Mouse (Mus musculus) embryonic fibroblast, embryonic 13.5 days (primary cell): ENCODE results near the gene Rusc1. TPM values are rescaled to one million over a fixed set of nuclear protein-coding genes. Genes with fewer than 3 reads are reported as not detected.

Experiments used
- H3K27ac ChIP-seq: 2 replicates; pipeline ENCODE4 v1.5.1; 2012; ENCODE audit warnings: low read length, control low read depth, inconsistent platforms; ENCODE audit not compliant: insufficient read depth
- H3K4me1 ChIP-seq: 2 replicates; pipeline ENCODE4 v1.6.1; 2011; ENCODE audit warnings: low read length; ENCODE audit not compliant: control insufficient read depth, insufficient read depth
- H3K4me3 ChIP-seq: 2 replicates; pipeline ENCODE4 v1.5.1; 2011; ENCODE audit warnings: mild to moderate bottlenecking, control low read depth, low read length; ENCODE audit not compliant: insufficient read depth
- CTCF ChIP-seq: IDR thresholded peaks from 2 replicates; pipeline ENCODE4 v1.5.1; 2011; ENCODE audit warnings: mild to moderate bottlenecking, control low read depth, low read length, moderate library complexity, borderline replicate concordance; ENCODE audit not compliant: insufficient read depth
- POLR2A ChIP-seq: IDR thresholded peaks from 2 replicates; pipeline ENCODE4 v1.6.1; 2011; ENCODE audit warnings: low read depth, mild to moderate bottlenecking, control low read depth, low read length, moderate library complexity
- polyA plus RNA-seq: library from polyadenylated mRNA; stranded (reverse); fragments of >200 nt; gene quantifications from 2 replicates; pipeline ENCODE4 v1.2.4, GENCODE M21; 2011; ENCODE audit warnings: low read depth; ENCODE audit not compliant: missing spikeins, insufficient read length

Gene Rusc1
- polyA plus RNA-seq, 1 experiment, result 17.8 TPM

DNA sequence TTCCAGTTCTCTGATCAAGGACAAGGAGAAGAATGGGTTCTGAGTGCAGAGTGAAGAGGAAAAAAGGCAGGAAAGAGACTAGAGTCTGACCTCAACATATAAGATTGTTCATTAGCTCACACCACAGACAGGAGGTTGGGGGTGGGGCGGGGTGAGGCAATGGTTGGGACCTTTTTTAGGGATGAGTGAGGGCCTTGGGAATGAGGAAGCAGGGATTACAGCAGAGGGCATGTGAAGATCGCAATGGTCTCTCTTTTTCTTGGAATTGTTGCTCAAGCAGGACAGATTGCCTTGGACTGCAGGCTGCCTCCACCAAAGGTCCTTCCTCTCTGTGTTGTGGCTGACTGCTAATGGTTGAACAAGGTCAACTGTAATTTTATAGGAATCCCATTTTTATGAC is 30.2 kb upstream of the Rusc1 start:
- Histone ChIP-seq H3K4me3 (no peak overlapping the region), H3K4me1 (peaks cover 9% of the 10 kb centered on the region; the same call in 1 of the 2 replicates), H3K27ac (peak overlapping the region; percentile 34; the same call in 1 of the 2 replicates)
- TF ChIP-seq POLR2A, result no peak
- TF ChIP-seq CTCF, result no peak

DNA sequence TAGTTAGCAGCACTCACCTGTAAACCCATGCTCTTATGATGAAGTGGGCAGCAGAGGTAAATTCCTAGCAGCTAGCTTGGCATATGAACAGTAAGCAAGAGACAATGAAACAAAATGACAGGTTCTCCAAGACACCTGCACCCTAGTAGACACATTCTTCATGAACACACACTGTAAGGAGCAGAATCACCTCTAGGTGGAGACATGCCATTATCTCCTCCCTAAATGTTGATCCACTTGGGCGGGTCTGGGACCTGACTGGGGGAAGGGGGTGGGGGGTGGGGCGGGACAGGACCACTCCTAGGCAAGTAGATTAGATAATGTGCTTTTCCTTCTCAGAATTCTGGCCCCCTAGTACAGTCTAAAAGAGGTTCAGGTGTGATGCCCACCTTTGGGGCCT is 22.4 kb upstream of the Rusc1 start:
- Histone ChIP-seq H3K4me3 (no peak overlapping the region), H3K27ac (no peak overlapping the region), H3K4me1 (no peaks in the 10 kb centered on the region)
- TF ChIP-seq POLR2A (no peak), CTCF (no peak)

GRCm38 (mm10) chr3:89113058-89113457 is 19.9 kb upstream of the Rusc1 start:
- TF ChIP-seq CTCF (no peak), POLR2A (no peak)

DNA sequence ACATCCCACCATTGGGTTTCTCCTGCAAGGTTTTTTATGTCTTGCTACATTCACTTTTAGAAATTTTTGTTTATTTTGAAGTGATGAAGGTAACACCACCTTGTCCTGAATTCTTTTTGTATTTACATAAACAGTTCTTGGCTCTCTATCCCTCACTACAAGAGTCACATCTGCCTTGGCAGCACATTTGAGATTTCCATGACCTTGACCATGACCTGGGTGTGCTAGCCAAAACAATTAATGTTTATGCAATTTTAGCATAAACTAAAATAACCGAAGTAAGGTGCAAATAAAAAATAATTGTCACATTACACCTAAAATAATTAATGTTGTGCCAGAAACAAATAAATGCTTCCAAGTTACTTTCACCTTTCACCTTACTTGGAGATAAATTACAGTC is 15.0 kb upstream of the Rusc1 start:
- TF ChIP-seq POLR2A (no peak), CTCF (no peak)
- Histone ChIP-seq H3K27ac (no peak overlapping the region), H3K4me3 (no peak overlapping the region), H3K4me1 (no peaks in the 10 kb centered on the region)

More at GRCm38 (mm10) chr3:89113058-89113457, 19.9 kb upstream of the Rusc1 start:
- H3K27ac ChIP-seq, result no peak overlapping the region
- H3K4me1 ChIP-seq, result no peaks in the 10 kb centered on the region
- H3K4me3 ChIP-seq, result no peak overlapping the region

DNA sequence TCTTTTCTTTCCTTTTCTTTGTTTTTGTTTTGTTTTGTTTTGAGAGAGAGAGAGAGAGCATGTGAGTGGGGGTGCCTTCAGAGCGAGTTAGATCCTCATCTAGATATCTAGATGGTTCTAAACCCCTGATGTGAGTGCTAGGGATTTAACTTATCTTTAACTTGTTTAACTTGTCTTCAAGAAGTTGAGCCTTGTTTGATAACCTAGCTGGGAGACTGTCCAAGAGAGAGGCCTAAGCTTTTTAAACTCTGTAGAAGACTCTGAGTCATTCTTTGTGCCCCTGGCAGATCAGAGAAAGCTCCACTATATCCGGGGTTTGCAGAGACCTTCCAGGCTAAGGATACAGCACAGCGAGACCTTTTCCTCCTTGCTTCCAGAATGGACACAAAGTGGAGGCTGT is 14.4 kb upstream of the Rusc1 start:
- Histone ChIP-seq H3K27ac (no peak overlapping the region), H3K4me1 (no peaks in the 10 kb centered on the region), H3K4me3 (no peak overlapping the region)
- no peak for TF ChIP-seq CTCF
- TF ChIP-seq POLR2A, result no peak

DNA sequence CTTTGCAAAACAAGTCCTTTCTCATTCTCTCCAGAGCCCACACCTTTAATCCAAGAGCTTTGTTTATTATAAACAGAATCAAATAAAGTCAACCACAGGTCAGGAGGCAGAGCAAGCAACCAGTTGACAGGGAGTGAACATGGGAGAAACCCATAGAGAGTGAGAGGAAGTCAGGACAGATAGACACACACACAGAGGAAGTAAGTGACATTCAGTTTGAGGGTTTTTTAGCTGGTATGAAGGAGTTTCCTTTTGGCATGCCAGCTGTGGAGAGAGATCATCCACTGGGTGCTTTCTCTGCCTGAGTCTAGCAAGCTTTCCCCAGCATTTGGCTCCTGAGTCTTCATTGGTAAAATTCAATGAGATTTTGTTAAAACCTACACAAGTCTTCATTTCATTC is 13.8 kb upstream of the Rusc1 start:
- Histone ChIP-seq H3K27ac (no peak overlapping the region), H3K4me3 (no peak overlapping the region), H3K4me1 (no peaks in the 10 kb centered on the region)
- no peak for TF ChIP-seq POLR2A

DNA sequence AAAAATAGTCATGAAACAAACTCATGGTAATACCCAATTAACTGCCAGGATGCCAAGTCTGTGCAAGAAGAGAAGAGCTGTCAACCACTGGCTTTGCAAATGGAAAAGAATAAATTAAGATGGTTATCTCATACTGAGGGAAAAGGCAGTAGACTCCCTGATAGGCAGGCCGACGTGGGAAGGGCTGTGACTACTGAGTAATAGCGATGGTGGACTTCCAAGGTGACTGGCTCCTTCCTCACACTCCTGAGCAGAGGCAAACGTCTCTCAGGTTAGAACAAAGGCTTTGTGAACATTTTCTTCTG is 10.1 kb upstream of the Rusc1 start:
- H3K27ac ChIP-seq, result no peak overlapping the region
- TF ChIP-seq CTCF (no peak), POLR2A (no peak)
- no peak overlapping the region for H3K4me3 ChIP-seq
- 0 out of 2 replicates have a peak, but pooled peaks cover 2% of the 10 kb centered on the region for H3K4me1 ChIP-seq

DNA sequence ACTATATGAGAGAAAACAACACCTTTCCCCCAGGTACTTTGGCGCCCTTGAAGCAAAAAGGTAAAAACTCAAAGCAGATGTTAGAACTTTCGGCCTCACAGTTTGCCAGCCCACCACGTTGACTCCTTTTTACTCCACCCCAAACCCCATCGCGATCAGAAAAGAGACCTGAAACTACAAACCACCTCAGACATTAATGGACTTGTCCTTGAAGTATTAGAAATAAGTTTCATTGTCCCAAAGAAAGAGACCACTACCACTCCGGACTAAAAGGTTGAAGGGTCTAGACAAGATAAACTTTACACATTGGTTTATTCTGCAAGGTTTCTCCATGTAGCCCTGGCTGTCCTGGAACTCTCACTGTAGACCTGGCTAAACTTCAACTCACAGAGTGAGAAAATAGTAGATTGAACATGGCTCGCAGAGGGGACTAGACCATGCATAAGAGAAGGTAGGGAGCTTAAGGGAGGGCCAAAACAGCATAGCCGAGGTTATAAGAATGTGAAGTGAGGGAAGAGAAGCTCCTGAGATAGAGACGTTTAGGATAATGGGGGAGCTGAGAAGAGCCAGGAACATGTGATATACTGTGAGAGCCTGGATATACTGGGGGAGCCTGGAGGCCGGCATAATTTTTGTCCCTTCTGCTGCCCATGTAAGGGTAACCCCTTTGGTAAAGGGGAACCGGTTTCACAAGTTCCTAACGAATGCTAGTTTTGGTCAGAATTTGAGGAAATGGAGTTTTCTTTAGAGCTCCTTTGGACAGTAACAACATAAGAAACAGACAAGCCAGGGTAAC is 9.6 kb upstream of the Rusc1 start:
- 0 out of 2 replicates have a peak, but pooled peaks cover 4% of the 10 kb centered on the region for H3K4me1 ChIP-seq
- TF ChIP-seq CTCF (no peak), POLR2A (no peak)
- no peak overlapping the region for H3K4me3 ChIP-seq
- peak overlapping the region; percentile 74 for H3K27ac ChIP-seq

GRCm38 (mm10) chr3:89101812-89102494 is 8.8 kb upstream of the Rusc1 start, which contains the start of gene Fdps:
TSS of gene Fdps (minus strand) at chr3:89101959.
- peak within 1 kb of the TSS; percentile 74 for H3K27ac ChIP-seq

GRCm38 (mm10) chr3:89101459-89101811 is 8.3 kb upstream of the Rusc1 start:
- TF ChIP-seq CTCF (no peak), POLR2A (no peak)
- peak overlapping the region; percentile 16 for H3K27ac ChIP-seq
- peak overlapping the region; percentile 88 for H3K4me3 ChIP-seq
- H3K4me1 ChIP-seq, result 0 out of 2 replicates have a peak, but pooled peaks cover 4% of the 10 kb centered on the region

More at GRCm38 (mm10) chr3:89101812-89102494, 8.8 kb upstream of the Rusc1 start, which contains the start of gene Fdps:
- H3K4me1 ChIP-seq, result 0 out of 2 replicates have a peak, but pooled peaks cover 4% of the 10 kb centered on the region
- peak within 1 kb of the TSS; percentile 88 for H3K4me3 ChIP-seq
- TF ChIP-seq POLR2A (peak; percentile 67), CTCF (no peak)
